Mouse (Mus musculus) myocyte (in vitro differentiated cells): Measurements from ENCODE around the gene Xpa.

Experiments
- CEBPB ChIP-seq: IDR thresholded peaks from 2 replicates; pipeline ENCODE4 v1.6.1; 2011; ENCODE audit warnings: mild to moderate bottlenecking, moderate library complexity; ENCODE audit not compliant: poor library complexity, insufficient read depth, severe bottlenecking
- E2F4 ChIP-seq: IDR thresholded peaks from one replicate; pipeline ENCODE4 v1.6.1; 2011; ENCODE audit warnings: mild to moderate bottlenecking, control low read depth, moderate library complexity; ENCODE audit not compliant: insufficient read depth
- MAX ChIP-seq: IDR thresholded peaks from one replicate; pipeline ENCODE4 v1.6.1; 2011; ENCODE audit warnings: low read depth, mild to moderate bottlenecking, control low read depth
- MYOD1 ChIP-seq, 3 experiments: IDR thresholded peaks; one replicate each; pipeline ENCODE4 v1.6.1; 2011; ENCODE audit warnings: control low read depth in 2 of 3, low read depth in 2 of 3, mild to moderate bottlenecking in 2 of 3, moderate library complexity in 1 of 3; ENCODE audit not compliant: insufficient read length in 2 of 3, control insufficient read depth in 1 of 3
- MYOG ChIP-seq, 3 experiments: IDR thresholded peaks; one replicate each; pipeline ENCODE4 v1.6.1; 2011; ENCODE audit warnings: control low read depth in 2 of 3, low read depth in 2 of 3, mild to moderate bottlenecking in 2 of 3; ENCODE audit not compliant: insufficient read length in 2 of 3, control insufficient read depth in 1 of 3, insufficient read depth in 1 of 3
- POLR2A ChIP-seq: IDR thresholded peaks from one replicate; pipeline ENCODE4 v1.6.1; 2011; ENCODE audit warnings: low read depth, mild to moderate bottlenecking, control low read depth, moderate library complexity; ENCODE audit not compliant: insufficient read length
- POLR2AphosphoS2 ChIP-seq: IDR thresholded peaks from one replicate; pipeline ENCODE4 v1.6.1; 2011; ENCODE audit warnings: low read depth, control low read depth; ENCODE audit not compliant: insufficient read length
- REST ChIP-seq: IDR thresholded peaks from one replicate; pipeline ENCODE4 v1.6.1; 2011; ENCODE audit warnings: mild to moderate bottlenecking, control low read depth, moderate library complexity; ENCODE audit not compliant: insufficient read depth, insufficient read length
- SRF ChIP-seq: IDR thresholded peaks from one replicate; pipeline ENCODE4 v1.6.1; 2011; ENCODE audit warnings: low read depth; ENCODE audit not compliant: control insufficient read depth, insufficient read length
- TCF12 ChIP-seq: IDR thresholded peaks from one replicate; pipeline ENCODE4 v1.6.1; 2011; ENCODE audit warnings: mild to moderate bottlenecking, control low read depth; ENCODE audit not compliant: poor library complexity, insufficient read depth, severe bottlenecking
- USF1 ChIP-seq: IDR thresholded peaks from one replicate; pipeline ENCODE4 v1.6.1; 2011; ENCODE audit warnings: low read depth, mild to moderate bottlenecking, control low read depth, moderate library complexity

DNA sequence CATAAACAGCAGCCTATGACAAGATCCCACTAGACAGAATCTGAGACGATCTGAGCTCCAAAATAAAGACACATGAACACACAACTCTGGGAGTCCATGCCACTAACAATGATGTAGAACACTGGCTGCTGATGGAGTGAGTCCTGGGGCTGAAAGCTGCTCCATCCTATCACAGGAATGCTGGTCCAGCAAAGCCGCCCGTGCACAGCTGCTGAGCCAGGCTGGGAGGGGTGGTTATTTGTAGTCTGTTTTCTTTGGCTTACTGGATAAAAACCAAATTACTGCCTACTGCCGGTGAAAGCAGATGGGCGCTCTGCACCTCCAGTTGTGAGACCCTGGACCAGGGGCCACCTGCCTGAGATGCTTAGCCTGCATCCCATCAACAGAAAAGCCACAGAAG, 19.1 kb downstream of the Xpa start:
- no peak for TF ChIP-seq USF1
- no peak for TF ChIP-seq POLR2A
- no peak for TF ChIP-seq MYOD1 (IDR thresholded peaks at IDR 0.05; ENCODE audit: control insufficient read depth in 1 of 3, insufficient read length in 2 of 3, low read depth in 2 of 3)
- no peak for TF ChIP-seq E2F4
- no peak for TF ChIP-seq SRF
- no peak for TF ChIP-seq CEBPB
- no peak for TF ChIP-seq POLR2AphosphoS2
- no peak for TF ChIP-seq MYOG (IDR thresholded peaks at IDR 0.05; ENCODE audit: control insufficient read depth in 1 of 3, insufficient read depth in 1 of 3, insufficient read length in 2 of 3, low read depth in 2 of 3)
- TF ChIP-seq TCF12 = no peak
- TF ChIP-seq MAX = no peak
- TF ChIP-seq REST = no peak
